Mouse (Mus musculus): ENCODE measurements around the gene Bnip3. TPM values are rescaled to one million over a fixed set of nuclear protein-coding genes. Genes with fewer than 3 reads are reported as not detected.

Bnip3 gene
- polyA plus RNA-seq, 1 experiment from 2014 or later, result 128 TPM

DNA sequence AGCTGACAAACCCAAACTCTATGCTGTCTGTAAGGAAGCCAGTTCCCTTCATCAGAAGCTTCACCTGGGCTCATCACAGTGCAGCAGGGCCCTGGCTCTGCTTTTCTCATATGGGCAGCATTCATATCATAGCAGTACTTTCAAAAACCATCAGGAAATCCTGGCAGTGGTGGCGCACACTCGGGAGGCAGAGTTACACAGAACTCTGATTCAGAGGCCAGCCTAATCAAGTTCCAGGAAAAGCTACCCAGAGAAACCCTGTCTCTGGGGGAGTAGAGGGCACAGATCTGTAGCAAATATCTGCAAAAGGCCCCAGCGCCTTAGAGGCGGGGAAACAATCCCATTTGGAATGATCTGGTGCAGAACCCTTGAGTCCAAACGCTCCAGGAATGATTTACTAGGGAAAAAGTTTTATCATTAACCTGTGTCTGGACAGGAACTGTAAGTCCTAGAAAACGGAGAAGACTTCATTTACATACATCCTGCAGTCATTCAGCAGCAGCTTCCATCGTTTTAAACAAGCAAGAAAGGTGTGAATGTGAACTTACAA is 5.4 kb downstream of the Bnip3 start:
- Histone ChIP-seq H3K4me1 (peaks cover 25% of the 10 kb centered on the region), H3K27me3 (replicated peaks) (no peaks in the 10 kb centered on the region), H3K4me2 (no peak overlapping the region), H3K36me3 (no peaks in the 10 kb centered on the region), H3K9me3 (replicated peaks) (no peaks in the 10 kb centered on the region), H3K4me3 (replicated peaks) (no peak overlapping the region), H3K9ac (replicated peaks) (no peak overlapping the region), H3K27ac (replicated peaks) (no peak overlapping the region)
- 86% methylated on average over 7 of the region's 7 CpGs for WGBS
- ATAC-seq (ENCODE audit: low FRiP score), result no peak

- no peak overlapping the region for H3K4me3 ChIP-seq (replicated peaks)
- no peak overlapping the region for H3K4me2 ChIP-seq
- WGBS, result 93% methylated on average over 4 of the region's 4 CpGs
- peaks cover 29% of the 10 kb centered on the region for H3K36me3 ChIP-seq
- no peak overlapping the region for H3K27ac ChIP-seq (replicated peaks)
- no peaks in the 10 kb centered on the region for H3K4me1 ChIP-seq
- no peaks in the 10 kb centered on the region for H3K9me3 ChIP-seq (replicated peaks)
- no peaks in the 10 kb centered on the region for H3K27me3 ChIP-seq (replicated peaks)
- no peak overlapping the region for H3K9ac ChIP-seq (replicated peaks)
- no peak for ATAC-seq (ENCODE audit: low FRiP score)
These were observed 10.6 kb downstream of the Bnip3 start for GRCm38 (mm10) chr7:138898743-138899142.

DNA sequence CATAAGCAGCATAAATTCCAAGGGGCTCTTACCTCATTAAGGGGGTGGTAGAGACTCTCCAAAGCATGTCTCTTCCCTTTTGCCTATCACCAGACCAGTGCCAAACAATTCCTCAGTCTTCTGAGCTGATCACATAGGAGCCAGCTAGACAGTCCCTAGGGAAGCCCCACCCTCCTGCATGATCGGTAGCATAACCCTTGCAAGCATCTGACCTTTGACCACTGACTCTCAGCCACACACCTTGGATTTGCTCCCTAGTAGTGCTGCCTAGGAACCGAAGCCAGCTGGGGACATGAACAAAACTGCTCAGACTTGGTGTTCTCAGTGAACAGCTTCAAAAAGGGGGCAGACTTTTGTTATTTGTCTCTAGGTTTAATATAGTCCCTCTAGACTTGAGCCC is 11.2 kb downstream of the Bnip3 start:
- H3K36me3 ChIP-seq, result peaks cover 34% of the 10 kb centered on the region
- no peak overlapping the region for H3K9ac ChIP-seq (replicated peaks)
- no peak for ATAC-seq (ENCODE audit: low FRiP score)
- H3K27me3 ChIP-seq (replicated peaks), result no peaks in the 10 kb centered on the region
- H3K4me3 ChIP-seq (replicated peaks), result no peak overlapping the region
- H3K27ac ChIP-seq (replicated peaks), result no peak overlapping the region
- 84% methylated on average over 2 of the region's 2 CpGs for WGBS
- no peaks in the 10 kb centered on the region for H3K4me1 ChIP-seq
- H3K4me2 ChIP-seq, result no peak overlapping the region
- no peaks in the 10 kb centered on the region for H3K9me3 ChIP-seq (replicated peaks)

DNA sequence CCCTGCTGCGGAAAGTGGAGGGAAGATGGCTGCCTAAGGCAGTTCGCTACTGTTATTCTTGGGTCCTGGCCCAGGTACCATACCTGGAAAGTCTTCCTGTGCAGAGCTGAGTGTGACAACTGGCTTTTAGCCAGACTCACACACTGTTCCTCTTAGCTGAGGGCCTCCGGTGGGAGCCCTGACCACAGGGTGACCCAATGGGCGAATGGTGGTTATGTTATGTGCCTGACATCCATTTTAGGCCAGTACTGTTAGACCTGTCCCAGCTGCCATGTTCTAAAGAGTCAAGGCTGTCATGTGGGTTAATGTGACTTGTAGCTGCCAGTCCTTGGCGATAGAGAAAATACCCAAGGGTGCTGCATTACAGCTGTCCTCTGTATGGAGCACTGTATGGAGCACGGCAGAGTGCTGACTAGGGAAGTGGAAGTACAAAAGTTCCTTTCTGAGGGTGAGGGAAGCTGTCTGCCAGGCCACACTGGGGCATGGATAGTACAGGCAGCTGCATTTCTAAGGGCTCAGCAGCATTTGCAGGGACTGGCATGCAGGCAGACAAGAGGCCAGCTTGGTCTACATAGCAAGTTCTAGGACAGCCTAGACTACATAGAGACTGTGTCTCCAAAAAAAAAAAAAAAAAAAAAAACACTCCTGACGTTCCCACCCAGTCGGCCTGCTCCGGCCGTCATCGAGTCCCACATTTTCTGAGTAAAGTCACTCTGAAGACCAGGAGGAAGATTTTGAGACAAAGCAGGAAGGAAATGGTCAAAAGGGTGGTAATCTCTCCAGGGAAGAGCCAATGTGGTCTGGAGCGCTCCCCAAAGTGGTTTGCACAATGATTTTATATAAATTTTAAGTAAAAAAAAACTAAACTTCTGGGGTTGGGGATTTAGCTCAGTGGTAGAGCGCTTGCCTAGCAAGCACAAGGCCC is 23.7 kb downstream of the Bnip3 start:
- ATAC-seq (ENCODE audit: low FRiP score), result no peak

DNA sequence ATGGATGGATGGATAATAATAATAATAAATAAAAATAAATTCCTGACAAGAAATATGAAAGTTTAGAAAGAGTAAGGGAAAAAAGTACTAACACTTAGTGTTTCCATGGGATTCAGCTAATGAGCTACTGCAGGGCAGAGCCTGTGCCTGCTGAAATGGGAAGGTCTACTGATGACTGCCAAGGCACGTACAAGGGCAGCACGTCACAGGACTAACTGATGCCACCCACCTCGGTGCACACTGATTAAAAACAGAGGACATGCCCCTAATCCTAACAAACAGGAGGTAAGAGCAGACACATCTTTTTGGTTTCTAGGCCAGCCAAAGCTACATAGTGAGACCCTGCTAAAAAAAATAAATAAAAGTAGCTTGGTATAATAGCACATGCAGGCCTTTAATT is 25.6 kb downstream of the Bnip3 start:
- H3K36me3 ChIP-seq, result peaks cover 43% of the 10 kb centered on the region
- no peak overlapping the region for H3K4me2 ChIP-seq
- H3K27me3 ChIP-seq (replicated peaks), result no peaks in the 10 kb centered on the region
- ATAC-seq (ENCODE audit: low FRiP score), result no peak
- H3K4me1 ChIP-seq, result no peaks in the 10 kb centered on the region
- H3K4me3 ChIP-seq (replicated peaks), result no peak overlapping the region
- H3K27ac ChIP-seq (replicated peaks), result no peak overlapping the region
- 90% methylated on average over 3 of the region's 3 CpGs for WGBS
- no peaks in the 10 kb centered on the region for H3K9me3 ChIP-seq (replicated peaks)
- H3K9ac ChIP-seq (replicated peaks), result no peak overlapping the region

More for the DNA sequence above, 23.7 kb downstream of the Bnip3 start:
- H3K4me2 ChIP-seq, result no peak overlapping the region
- no peaks in the 10 kb centered on the region for H3K9me3 ChIP-seq (replicated peaks)
- H3K27ac ChIP-seq (replicated peaks), result no peak overlapping the region
- no peak overlapping the region for H3K9ac ChIP-seq (replicated peaks)
- no peak overlapping the region for H3K4me3 ChIP-seq (replicated peaks)
- no peaks in the 10 kb centered on the region for H3K27me3 ChIP-seq (replicated peaks)
- 84% methylated on average over 13 of the region's 13 CpGs for WGBS
- peaks cover 24% of the 10 kb centered on the region for H3K36me3 ChIP-seq
- H3K4me1 ChIP-seq, result no peaks in the 10 kb centered on the region

GRCm38 (mm10) chr7:138875031-138875430 is 34.3 kb downstream of the Bnip3 start:
- H3K36me3 ChIP-seq, result peaks cover 94% of the 10 kb centered on the region
- H3K4me3 ChIP-seq (replicated peaks), result no peak overlapping the region
- no peaks in the 10 kb centered on the region for H3K9me3 ChIP-seq (replicated peaks)
- ATAC-seq (ENCODE audit: low FRiP score), result no peak
- 81% methylated on average over 3 of the region's 3 CpGs for WGBS
- no peak overlapping the region for H3K9ac ChIP-seq (replicated peaks)
- no peak overlapping the region for H3K4me2 ChIP-seq
- H3K4me1 ChIP-seq, result no peaks in the 10 kb centered on the region
- no peak overlapping the region for H3K27ac ChIP-seq (replicated peaks)
- H3K27me3 ChIP-seq (replicated peaks), result no peaks in the 10 kb centered on the region

DNA sequence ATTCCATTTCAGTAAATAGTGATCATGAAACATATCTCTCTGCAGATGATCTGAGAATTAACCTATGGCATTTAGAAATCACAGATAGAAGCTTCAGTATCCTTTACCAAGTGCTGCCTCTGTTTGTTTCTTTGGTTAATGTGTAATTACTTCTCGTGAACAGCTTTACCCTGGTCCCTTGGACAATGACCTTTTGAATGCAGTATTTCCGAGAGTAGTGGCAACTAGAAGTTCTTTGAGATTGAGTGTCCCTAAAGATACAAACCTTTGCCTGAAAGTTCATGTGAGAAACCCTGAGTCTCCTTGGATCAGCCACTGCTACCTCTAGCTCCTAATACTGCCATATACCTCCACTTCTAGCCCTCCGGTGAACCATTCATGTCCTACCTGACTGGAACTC is 36.4 kb downstream of the Bnip3 start:
- no peak overlapping the region for H3K4me2 ChIP-seq
- H3K36me3 ChIP-seq, result peaks cover 87% of the 10 kb centered on the region
- no peak overlapping the region for H3K9ac ChIP-seq (replicated peaks)
- H3K9me3 ChIP-seq (replicated peaks), result no peaks in the 10 kb centered on the region
- no peaks in the 10 kb centered on the region for H3K4me1 ChIP-seq
- H3K27ac ChIP-seq (replicated peaks), result no peak overlapping the region
- ATAC-seq (ENCODE audit: low FRiP score), result no peak
- H3K4me3 ChIP-seq (replicated peaks), result no peak overlapping the region
- H3K27me3 ChIP-seq (replicated peaks), result no peaks in the 10 kb centered on the region
- 80% methylated on average over 3 of the region's 3 CpGs for WGBS

DNA sequence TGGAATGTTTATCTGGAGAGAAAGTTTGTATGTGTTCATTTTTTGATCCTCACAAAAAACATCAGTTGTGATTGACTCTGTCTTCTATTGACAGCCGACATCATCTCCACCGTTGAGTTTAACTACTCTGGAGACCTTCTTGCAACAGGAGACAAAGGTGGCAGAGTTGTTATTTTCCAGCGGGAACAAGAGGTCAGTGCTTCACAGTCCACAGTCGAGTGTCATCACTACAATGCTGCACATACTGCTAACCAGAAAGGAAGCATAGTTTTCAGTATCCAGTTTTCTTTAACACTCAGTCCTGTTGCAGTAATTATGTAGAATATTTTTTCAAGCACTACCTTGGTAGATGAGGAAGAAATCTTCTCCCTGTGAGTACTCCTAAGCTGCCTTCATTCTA is 41.0 kb downstream of the Bnip3 start:
- H3K4me3 ChIP-seq (replicated peaks), result no peak overlapping the region
- H3K27me3 ChIP-seq (replicated peaks), result no peaks in the 10 kb centered on the region
- no peaks in the 10 kb centered on the region for H3K9me3 ChIP-seq (replicated peaks)
- 88% methylated on average over 4 of the region's 4 CpGs for WGBS
- peaks cover 43% of the 10 kb centered on the region for H3K36me3 ChIP-seq
- H3K27ac ChIP-seq (replicated peaks), result no peak overlapping the region
- H3K4me2 ChIP-seq, result no peak overlapping the region
- H3K9ac ChIP-seq (replicated peaks), result no peak overlapping the region
- H3K4me1 ChIP-seq, result no peaks in the 10 kb centered on the region
- no peak for ATAC-seq (ENCODE audit: low FRiP score)

DNA sequence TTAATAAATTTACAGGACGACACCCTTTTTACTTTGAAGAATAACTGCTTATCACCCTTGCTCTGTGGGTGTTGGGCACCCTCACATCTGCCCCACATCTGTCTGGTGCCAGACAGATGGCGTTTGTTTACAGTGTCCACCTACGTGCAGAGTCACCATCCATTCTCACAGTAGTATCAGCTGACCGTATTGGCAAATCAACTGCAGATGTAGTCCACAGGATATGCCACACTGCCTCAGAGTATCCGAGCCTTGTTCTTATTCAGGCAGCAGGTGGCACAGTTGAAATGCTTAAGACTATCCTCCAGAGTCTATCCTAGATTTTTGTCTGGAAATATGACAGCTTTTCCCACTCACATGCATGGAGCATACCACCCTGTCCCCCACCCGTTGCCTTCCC is 42.0 kb downstream of the Bnip3 start:
- H3K36me3 ChIP-seq, result peaks cover 33% of the 10 kb centered on the region

GRCm38 (mm10) chr7:138864776-138865175 is 44.5 kb downstream of the Bnip3 start:
- no peaks in the 10 kb centered on the region for H3K9me3 ChIP-seq (replicated peaks)
- WGBS, result 100% methylated on average over 1 of the region's 1 CpGs
- no peak for ATAC-seq (ENCODE audit: low FRiP score)

More for the DNA sequence above, 42.0 kb downstream of the Bnip3 start:
- ATAC-seq (ENCODE audit: low FRiP score), result no peak
- Histone ChIP-seq H3K4me2 (no peak overlapping the region), H3K27me3 (replicated peaks) (no peaks in the 10 kb centered on the region), H3K4me1 (no peaks in the 10 kb centered on the region), H3K27ac (replicated peaks) (no peak overlapping the region), H3K4me3 (replicated peaks) (no peak overlapping the region), H3K9me3 (replicated peaks) (no peaks in the 10 kb centered on the region), H3K9ac (replicated peaks) (no peak overlapping the region)
- WGBS, result 85% methylated on average over 6 of the region's 6 CpGs

DNA sequence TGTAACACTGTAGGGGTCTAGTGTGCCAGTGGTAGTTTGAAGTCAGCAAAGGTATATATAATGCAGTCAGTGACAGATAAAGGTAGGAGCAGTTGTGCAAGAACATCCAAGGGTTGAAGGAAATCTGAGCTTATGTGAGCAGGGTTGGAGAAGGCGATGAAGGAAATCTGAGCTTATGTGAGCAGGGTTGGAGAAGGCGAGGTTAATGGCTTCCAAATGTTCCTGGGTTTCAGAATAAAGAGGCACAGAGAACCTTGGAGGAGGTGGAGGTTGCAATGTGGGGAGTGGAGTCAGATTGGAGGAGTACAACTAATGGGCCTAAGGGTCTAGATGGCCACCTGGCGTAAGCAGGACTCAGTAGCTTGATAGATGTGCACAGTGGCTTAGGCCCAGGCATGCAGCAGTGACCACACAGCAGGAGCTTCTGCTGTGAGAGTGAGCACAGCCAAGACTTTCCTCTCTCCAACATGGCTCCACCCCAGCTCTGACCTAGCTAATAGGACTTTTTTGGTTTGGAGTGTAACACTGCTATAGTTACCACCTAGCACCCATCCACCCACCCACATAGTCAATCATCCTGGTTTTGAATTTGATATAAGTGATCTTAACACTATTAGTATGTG is 45.3 kb downstream of the Bnip3 start:
- no peak for ATAC-seq (ENCODE audit: low FRiP score)
- WGBS, result 94% methylated on average over 3 of the region's 3 CpGs
- no peaks in the 10 kb centered on the region for H3K4me1 ChIP-seq
- H3K4me3 ChIP-seq (replicated peaks), result no peak overlapping the region
- H3K9ac ChIP-seq (replicated peaks), result no peak overlapping the region
- H3K27ac ChIP-seq (replicated peaks), result no peak overlapping the region
- no peaks in the 10 kb centered on the region for H3K9me3 ChIP-seq (replicated peaks)
- no peak overlapping the region for H3K4me2 ChIP-seq
- no peaks in the 10 kb centered on the region for H3K27me3 ChIP-seq (replicated peaks)
- peaks cover 10% of the 10 kb centered on the region for H3K36me3 ChIP-seq

More at GRCm38 (mm10) chr7:138864776-138865175, 44.5 kb downstream of the Bnip3 start:
- Histone ChIP-seq H3K4me2 (no peak overlapping the region), H3K27me3 (replicated peaks) (no peaks in the 10 kb centered on the region), H3K9ac (replicated peaks) (no peak overlapping the region), H3K4me1 (no peaks in the 10 kb centered on the region), H3K36me3 (peaks cover 12% of the 10 kb centered on the region), H3K27ac (replicated peaks) (no peak overlapping the region), H3K4me3 (replicated peaks) (no peak overlapping the region)

- Histone ChIP-seq H3K36me3 (peaks cover 22% of the 10 kb centered on the region), H3K9ac (replicated peaks) (no peak overlapping the region), H3K4me1 (no peaks in the 10 kb centered on the region), H3K9me3 (replicated peaks) (no peaks in the 10 kb centered on the region), H3K4me3 (replicated peaks) (no peak overlapping the region), H3K4me2 (no peak overlapping the region), H3K27ac (replicated peaks) (no peak overlapping the region), H3K27me3 (replicated peaks) (no peaks in the 10 kb centered on the region)
- 58% methylated on average over 2 of the region's 2 CpGs for WGBS
- no peak for ATAC-seq (ENCODE audit: low FRiP score)
These were observed 52.6 kb downstream of the Bnip3 start for GRCm38 (mm10) chr7:138856670-138857069.

All from neural tube, embryonic 15.5 days (tissue).